Mouse (Mus musculus) liver, embryonic 14.5 days (tissue): ENCODE measurements at regions not wholly inside any gene's neighbourhood (a gene's known extent, or its start where the extent isn't known, plus 50 kb on each side); places are given as distances from the start of the nearest gene placed in this dataset.

Experiments
- ATAC-seq: fragments of 200-750 bp; cut with Nextera tagmentation; 2 replicates; pipeline ENCODE4 v1.8.0; 2017; ENCODE audit warnings: moderate number of reproducible peaks, mild to moderate bottlenecking, moderate library complexity; ENCODE audit not compliant: insufficient read depth
- DNase-seq, 3 experiments: peaks; one replicate each; pipeline ENCODE4 v3.0.0-alpha.2; 2012 to 2013; ENCODE audit warnings: low read depth in 3 of 3, low spot score in 3 of 3
- H3K27ac ChIP-seq: fragments of 300-500 bp; sonication (generic); 2 replicates; pipeline ENCODE4 v1.5.1; 2014; ENCODE audit warnings: moderate library complexity, mild to moderate bottlenecking, control low read depth, inconsistent platforms
- H3K27me3 ChIP-seq: fragments of 300-500 bp; sonication (generic); 2 replicates; pipeline ENCODE4 v1.6.1; 2014; ENCODE audit warnings: mild to moderate bottlenecking, low read length, moderate library complexity; ENCODE audit not compliant: control insufficient read depth, insufficient read depth
- H3K36me3 ChIP-seq: fragments of 300-500 bp; sonication (generic); replicated peaks from 2 replicates; pipeline ENCODE4 v1.6.1; 2014; ENCODE audit warnings: low read depth; ENCODE audit not compliant: control insufficient read depth, insufficient read depth
- H3K4me1 ChIP-seq, 2 experiments: fragments of 200-500 bp in 1 of 2; fragments of 300-500 bp in 1 of 2; sonication (generic) in 1 of 2; replicated peaks; 2 replicates each; pipeline ENCODE4 v1.6.1; 2012 to 2014; ENCODE audit warnings: antibody characterized with exemption in 1 of 2, inconsistent platforms in 1 of 2, low read length in 1 of 2; ENCODE audit not compliant: control insufficient read depth in 2 of 2, insufficient read depth in 2 of 2
- H3K4me2 ChIP-seq: fragments of 300-500 bp; sonication (generic); 2 replicates; pipeline ENCODE4 v1.6.1; 2014; ENCODE audit warnings: low read depth, mild to moderate bottlenecking, control low read depth, moderate library complexity
- H3K4me3 ChIP-seq, 2 experiments: fragments of 200-500 bp in 1 of 2; fragments of 300-500 bp in 1 of 2; sonication (generic) in 1 of 2; 2 replicates each; pipeline ENCODE4 v1.5.1; 2012 to 2014; ENCODE audit warnings: low read depth in 2 of 2, low read length in 2 of 2, mild to moderate bottlenecking in 2 of 2, control low read depth in 1 of 2, inconsistent platforms in 1 of 2, moderate library complexity in 1 of 2; ENCODE audit not compliant: insufficient read depth in 1 of 2
- H3K9ac ChIP-seq: fragments of 300-500 bp; sonication (generic); replicated peaks from 2 replicates; pipeline ENCODE4 v1.6.1; 2014; ENCODE audit warnings: mild to moderate bottlenecking, control low read depth, moderate library complexity
- H3K9me3 ChIP-seq: fragments of 300-500 bp; sonication (generic); 2 replicates; pipeline ENCODE4 v1.6.1; 2016; ENCODE audit warnings: low read length, mixed read lengths; ENCODE audit not compliant: control insufficient read depth
- CTCF ChIP-seq: IDR thresholded peaks from 2 replicates; pipeline ENCODE4 v1.5.1; 2016; ENCODE audit warnings: antibody characterized with exemption, low read depth, control low read depth
- EP300 ChIP-seq: IDR thresholded peaks from 2 replicates; pipeline ENCODE4 v1.6.1; 2016; ENCODE audit warnings: antibody characterized with exemption, low read depth
- WGBS: fragments of 180-500 bp; shearing (Covaris S2); extraction: QIAGEN DNeasy Blood & Tissue Kit; methylation state at CpG from one replicate; pipeline ENCODE4 v1.1.7; 2014; ENCODE audit not compliant: insufficient replicate concordance; 5-methylcytosine and 5-hydroxymethylcytosine counted together

GRCm38 (mm10) chr8:34458300-34458699 lies 346.8 kb upstream of the Gm10131 start:
- Histone ChIP-seq H3K27me3 (no peaks in the 10 kb centered on the region), H3K36me3 (no peaks in the 10 kb centered on the region), H3K4me1 (no peaks in the 10 kb centered on the region), H3K4me3 (no peak overlapping the region), H3K9me3 (no peaks in the 10 kb centered on the region), H3K27ac (no peak overlapping the region), H3K4me2 (no peak overlapping the region), H3K9ac (no peak overlapping the region)
- WGBS, result 35% methylated on average over 8 of the region's 8 CpGs
- no peak for TF ChIP-seq EP300
- TF ChIP-seq CTCF, result no peak
- DNase-seq, result no peak
- no peak for ATAC-seq

DNA sequence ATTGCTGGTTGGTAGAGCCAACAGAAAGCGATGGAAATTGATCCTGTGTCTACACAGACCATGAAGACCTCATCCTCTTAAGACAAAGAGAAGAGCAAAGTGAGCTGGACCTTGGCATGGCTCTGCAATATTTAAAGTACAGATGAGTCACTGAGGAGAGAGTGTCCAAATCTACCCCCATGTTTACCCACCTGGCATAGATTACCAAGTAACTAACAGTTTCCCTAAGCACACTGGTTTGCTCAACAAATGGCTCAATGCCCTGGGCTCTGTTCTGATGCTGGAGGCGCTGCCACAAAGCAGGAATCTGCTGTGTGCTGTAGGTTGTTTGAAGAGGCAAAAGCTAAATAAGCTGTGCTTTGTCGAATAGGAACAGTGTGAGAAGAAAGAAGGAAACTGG lies 345.0 kb upstream of the Gm10131 start:
- Histone ChIP-seq H3K27ac (no peak overlapping the region), H3K9ac (no peak overlapping the region), H3K4me2 (no peak overlapping the region), H3K9me3 (no peaks in the 10 kb centered on the region), H3K36me3 (no peaks in the 10 kb centered on the region), H3K27me3 (no peaks in the 10 kb centered on the region), H3K4me3 (no peak overlapping the region), H3K4me1 (no peaks in the 10 kb centered on the region)
- DNase-seq (no peak), ATAC-seq (no peak)
- WGBS, result 43% methylated on average over 3 of the region's 3 CpGs
- TF ChIP-seq CTCF, result no peak

DNA sequence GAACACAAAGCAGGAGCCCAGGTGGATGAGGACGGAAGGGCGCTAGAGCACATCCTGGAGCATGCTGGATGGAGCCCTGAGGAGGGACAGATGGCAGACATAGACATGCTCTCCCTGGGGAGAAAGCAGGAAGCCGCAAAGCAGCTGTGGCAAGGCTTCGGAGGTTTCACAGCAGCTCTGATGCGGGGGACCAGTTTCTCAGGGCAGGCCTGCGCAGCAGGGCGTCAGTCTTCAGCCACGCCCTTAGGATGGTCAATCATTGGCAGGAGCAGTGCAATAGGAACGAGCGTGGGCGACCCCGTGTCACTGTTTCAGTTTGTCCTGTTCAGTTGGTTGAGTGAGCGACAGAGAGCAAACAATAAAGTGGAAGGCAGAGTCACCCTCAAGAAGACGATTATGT lies 343.8 kb upstream of the Gm10131 start:
- H3K27ac ChIP-seq, result no peak overlapping the region
- no peaks in the 10 kb centered on the region for H3K4me1 ChIP-seq
- H3K27me3 ChIP-seq, result no peaks in the 10 kb centered on the region
- TF ChIP-seq EP300 (no peak), CTCF (no peak)
- 67% methylated on average over 14 of the region's 14 CpGs for WGBS
- no peaks in the 10 kb centered on the region for H3K36me3 ChIP-seq
- H3K9ac ChIP-seq, result no peak overlapping the region
- H3K4me3 ChIP-seq, result no peak overlapping the region
- H3K9me3 ChIP-seq, result no peaks in the 10 kb centered on the region
- H3K4me2 ChIP-seq, result no peak overlapping the region
- no peak for DNase-seq
- ATAC-seq, result no peak

DNA sequence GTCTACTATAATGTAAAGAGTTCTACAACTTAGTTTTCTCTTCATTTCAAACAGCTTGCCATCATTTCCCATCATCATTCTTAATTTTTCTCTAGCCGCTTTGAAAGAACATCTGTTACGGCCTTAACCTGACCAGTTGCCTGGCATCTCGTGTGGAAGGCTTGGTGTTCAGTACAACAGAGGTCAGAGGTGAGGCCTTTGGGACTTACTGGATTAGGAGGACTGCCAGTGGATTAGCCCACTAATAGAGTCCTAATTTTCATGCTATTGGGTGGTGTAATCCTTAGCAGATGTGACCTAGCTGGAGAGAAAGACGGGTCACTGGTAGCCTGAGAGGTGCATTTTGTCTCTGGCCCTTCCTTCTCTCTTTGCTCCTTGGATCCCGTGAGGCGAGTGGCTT lies 341.3 kb upstream of the Gm10131 start:
- Histone ChIP-seq H3K36me3 (no peaks in the 10 kb centered on the region), H3K27me3 (no peaks in the 10 kb centered on the region), H3K9ac (no peak overlapping the region), H3K9me3 (no peaks in the 10 kb centered on the region), H3K27ac (no peak overlapping the region), H3K4me1 (peaks cover 0 to 2% of the 10 kb centered on the region in 2 experiments; a peak in 1 of 4 replicates), H3K4me3 (no peak overlapping the region), H3K4me2 (no peak overlapping the region)
- WGBS, result 66% methylated on average over 6 of the region's 6 CpGs
- TF ChIP-seq CTCF, result no peak
- TF ChIP-seq EP300, result no peak
- no peak for ATAC-seq
- DNase-seq, result no peak

DNA sequence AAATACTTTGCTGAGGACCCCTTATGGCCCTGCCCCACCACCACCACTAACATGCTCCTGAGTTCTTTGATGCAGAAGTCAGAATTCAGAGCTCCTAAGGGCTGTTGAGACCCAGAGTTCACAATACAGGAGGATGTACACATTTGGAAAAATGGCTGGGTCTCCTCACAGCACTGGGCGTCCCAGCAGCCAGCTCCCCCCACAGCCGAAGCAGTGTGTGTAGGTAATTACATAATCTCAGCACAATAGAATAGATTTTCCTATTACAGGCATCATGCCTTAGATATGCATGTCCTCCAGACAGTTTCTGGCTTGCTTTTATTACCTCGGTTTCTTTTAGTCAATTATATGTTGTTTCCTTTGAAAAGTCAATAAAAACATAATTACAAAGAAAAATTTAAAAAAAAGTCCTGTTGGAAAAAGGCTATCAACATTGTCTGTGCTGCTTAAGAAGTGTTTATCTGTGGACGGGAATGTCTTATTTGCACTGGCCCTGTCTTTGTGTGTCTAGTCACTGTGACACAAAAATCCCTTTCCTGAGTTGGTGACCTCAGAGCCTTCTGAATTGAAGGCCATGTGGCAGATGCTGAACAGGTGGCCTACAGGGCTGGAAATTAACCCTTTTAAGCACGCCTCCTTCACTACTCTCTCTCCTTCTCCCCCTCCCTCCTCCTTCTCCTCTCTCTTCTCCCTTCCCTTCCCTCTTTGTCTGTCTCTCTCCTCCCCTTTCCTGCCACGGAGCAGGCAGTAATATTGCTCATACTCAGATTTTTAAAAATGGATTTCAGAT lies 339.9 kb upstream of the Gm10131 start:
- Histone ChIP-seq H3K27me3 (no peaks in the 10 kb centered on the region), H3K9me3 (no peaks in the 10 kb centered on the region), H3K4me2 (no peak overlapping the region), H3K36me3 (no peaks in the 10 kb centered on the region), H3K4me3 (no peak overlapping the region), H3K27ac (no peak overlapping the region), H3K4me1 (peaks cover 0 to 5% of the 10 kb centered on the region in 2 experiments; a peak in 2 of 4 replicates), H3K9ac (no peak overlapping the region)
- ATAC-seq (no peak), DNase-seq (no peak)
- TF ChIP-seq CTCF (no peak), EP300 (no peak)
- WGBS, result 50% methylated on average over 6 of the region's 6 CpGs
